Mouse (Mus musculus) monocyte, adult 2 months (primary cell): Measurements from ENCODE around the gene Gm7247.
"Not testable (repeated sequence)": the region's sequence is repeated elsewhere in the genome, so short reads cannot be mapped to it uniquely, and the experiment has no call there.

Source experiments
- DNase-seq, 2 experiments: peaks; one replicate each; pipeline ENCODE4 v3.0.0; 2022; ENCODE audit warnings: low spot score in 2 of 2, low read depth in 1 of 2

The Gm7247 gene

GRCm38 (mm10) chr14:51361456-51361855 is at the start of gene Gm7247:
TSS of gene Gm7247 (plus strand) at chr14:51361756.
- DNase-seq: no peak

GRCm38 (mm10) chr14:51324001-51324400 is 37.6 kb upstream of the Gm7247 start:
- no peak for DNase-seq

- DNase-seq: no peak
These were observed 15.5 kb upstream of the Gm7247 start for GRCm38 (mm10) chr14:51346027-51346426.

GRCm38 (mm10) chr14:51358111-51358982 is 3.2 kb upstream of the Gm7247 start:
- DNase-seq: no peak

- DNase-seq: no peak
These were observed 21.2 kb downstream of the Gm7247 start for GRCm38 (mm10) chr14:51382805-51383204.

- no peak for DNase-seq
These were observed 22.8 kb downstream of the Gm7247 start for GRCm38 (mm10) chr14:51384351-51384750.

GRCm38 (mm10) chr14:51385741-51386140 is 24.2 kb downstream of the Gm7247 start:
- no peak for DNase-seq

- DNase-seq: no peak
These were observed 26.2 kb downstream of the Gm7247 start for GRCm38 (mm10) chr14:51387768-51388167.

GRCm38 (mm10) chr14:51388222-51388621 is 26.7 kb downstream of the Gm7247 start:
- no peak for DNase-seq

GRCm38 (mm10) chr14:51410520-51410919 is 49.0 kb downstream of the Gm7247 start, which contains the start of gene Vmn2r88:
TSS of gene Vmn2r88 (plus strand) at chr14:51410820.
- DNase-seq: no peak

- no peak for DNase-seq
These were observed 62.3 kb downstream of the Gm7247 start for GRCm38 (mm10) chr14:51423885-51424284.

GRCm38 (mm10) chr14:51430138-51430537 is 68.6 kb downstream of the Gm7247 start:
- DNase-seq: not testable (repeated sequence)

GRCm38 (mm10) chr14:51434546-51434945 is 73.0 kb downstream of the Gm7247 start:
- no peak for DNase-seq

- DNase-seq: no peak
These were observed 73.5 kb downstream of the Gm7247 start for GRCm38 (mm10) chr14:51435020-51435419.

GRCm38 (mm10) chr14:51438955-51439354 is 77.4 kb downstream of the Gm7247 start:
- DNase-seq: no peak

GRCm38 (mm10) chr14:51451557-51451956 is 90.0 kb downstream of the Gm7247 start, which contains the start of gene Vmn2r89:
TSS of gene Vmn2r89 (plus strand) at chr14:51451857.
- not testable (repeated sequence) for DNase-seq

- DNase-seq: not testable (repeated sequence)
These were observed 118.7 kb downstream of the Gm7247 start for GRCm38 (mm10) chr14:51480278-51480677.

GRCm38 (mm10) chr14:51481332-51482015 is 119.9 kb downstream of the Gm7247 start:
- not testable (repeated sequence) for DNase-seq

- no peak for DNase-seq
These were observed 120.6 kb downstream of the Gm7247 start for GRCm38 (mm10) chr14:51482051-51482715.

- DNase-seq: not testable (repeated sequence)
These were observed 121.4 kb downstream of the Gm7247 start for GRCm38 (mm10) chr14:51482971-51483381.

- no peak for DNase-seq
These were observed 122.1 kb downstream of the Gm7247 start for GRCm38 (mm10) chr14:51483671-51484070.
